Mouse (Mus musculus): ENCODE measurements at regions not wholly inside any gene's neighbourhood (a gene's known extent, or its start where the extent isn't known, plus 50 kb on each side); places are given as distances from the start of the nearest gene placed in this dataset.
"Not testable (repeated sequence)": the region's sequence is repeated elsewhere in the genome, so short reads cannot be mapped to it uniquely, and the experiment has no call there.

GRCm38 (mm10) chr7:69167456-69167855 lies 418.4 kb upstream of the Arrdc4 start:
- in situ Hi-C loops (cut with MboI, MseI), result no loop called here

GRCm38 (mm10) chr7:69161916-69162315 lies 412.9 kb upstream of the Arrdc4 start:
- in situ Hi-C loops (cut with MboI, MseI), result no loop called here

- in situ Hi-C loops (cut with MboI, MseI), result no loop called here
Observed at GRCm38 (mm10) chr7:69142351-69142750, 393.3 kb upstream of the Arrdc4 start.

- in situ Hi-C loops (cut with MboI, MseI), result no loop called here
Observed at GRCm38 (mm10) chr7:69133441-69133840, 384.4 kb upstream of the Arrdc4 start.

GRCm38 (mm10) chr7:69101770-69102169 lies 352.7 kb upstream of the Arrdc4 start:
- in situ Hi-C loops (cut with MboI, MseI), result not testable (repeated sequence)

- in situ Hi-C loops (cut with MboI, MseI), result no loop called here
Observed at GRCm38 (mm10) chr7:69097587-69098095, 348.6 kb upstream of the Arrdc4 start.

- in situ Hi-C loops (cut with MboI, MseI), result no loop called here
Observed at GRCm38 (mm10) chr7:69074780-69075179, 325.7 kb upstream of the Arrdc4 start.

- in situ Hi-C loops (cut with MboI, MseI), result no loop called here
Observed at GRCm38 (mm10) chr7:69062994-69063393, 314.0 kb upstream of the Arrdc4 start.

GRCm38 (mm10) chr7:69062506-69062905 lies 313.5 kb upstream of the Arrdc4 start:
- in situ Hi-C loops (cut with MboI, MseI), result no loop called here

- in situ Hi-C loops (cut with MboI, MseI), result no loop called here
Observed at GRCm38 (mm10) chr7:69062094-69062493, 313.1 kb upstream of the Arrdc4 start.

GRCm38 (mm10) chr7:69061242-69061641 lies 312.2 kb upstream of the Arrdc4 start:
- in situ Hi-C loops (cut with MboI, MseI), result no loop called here

- in situ Hi-C loops (cut with MboI, MseI), result no loop called here
Observed at GRCm38 (mm10) chr7:69016575-69016974, 267.5 kb upstream of the Arrdc4 start.

- in situ Hi-C loops (cut with MboI, MseI), result no loop called here
Observed at GRCm38 (mm10) chr7:69015047-69015446, 266.0 kb upstream of the Arrdc4 start.

GRCm38 (mm10) chr7:69007237-69007636 lies 258.2 kb upstream of the Arrdc4 start:
- in situ Hi-C loops (cut with MboI, MseI), result no loop called here

GRCm38 (mm10) chr7:68988061-68988460 lies 239.0 kb upstream of the Arrdc4 start:
- in situ Hi-C loops (cut with MboI, MseI), result no loop called here

- in situ Hi-C loops (cut with MboI, MseI), result no loop called here
Observed at GRCm38 (mm10) chr7:68983937-68984336, 234.9 kb upstream of the Arrdc4 start.

GRCm38 (mm10) chr7:68982914-68983502 lies 234.0 kb upstream of the Arrdc4 start:
- in situ Hi-C loops (cut with MboI, MseI), result no loop called here

- in situ Hi-C loops (cut with MboI, MseI), result no loop called here
Observed at GRCm38 (mm10) chr7:68978576-68978975, 229.5 kb upstream of the Arrdc4 start.

GRCm38 (mm10) chr7:68976813-68977752 lies 228.0 kb upstream of the Arrdc4 start:
- in situ Hi-C loops (cut with MboI, MseI), result no loop called here

GRCm38 (mm10) chr7:68975956-68976355 lies 226.9 kb upstream of the Arrdc4 start:
- in situ Hi-C loops (cut with MboI, MseI), result no loop called here

- in situ Hi-C loops (cut with MboI, MseI), result no loop called here
Observed at GRCm38 (mm10) chr7:68975580-68975894, 226.5 kb upstream of the Arrdc4 start.

GRCm38 (mm10) chr7:68974761-68975579 lies 225.9 kb upstream of the Arrdc4 start:
- in situ Hi-C loops (cut with MboI, MseI), result no loop called here
